Mouse (Mus musculus) CD4-positive naive resting alpha-beta T cell, adult 76 days (primary cell): ENCODE results near the gene Katnal1. TPM values are rescaled to one million over a fixed set of nuclear protein-coding genes. Genes with fewer than 3 reads are reported as not detected.

Experiments used
- total RNA-seq: library from RNA; stranded (reverse); gene quantifications from one replicate; pipeline ENCODE4 v1.2.4, GENCODE M21; 2023

Katnal1 gene
- 4.4 TPM for total RNA-seq

GRCm38 (mm10) chr5:148929116-148929449, at the start of gene Katnal1:
Gene Katnal1 (minus strand): TSS chr5:148929320.

Other genes starting within 250 kb of the Katnal1 start
- not detected for gene Gm42791, start 65.8 kb upstream of the Katnal1 start, total RNA-seq